Mouse (Mus musculus): ENCODE data around the gene Fbp2.

- no peak for TF ChIP-seq POLR2A (IDR thresholded peaks at IDR 0.05; ENCODE audit: insufficient read depth, low read depth, low read length)
- no peak for TF ChIP-seq CTCF (IDR thresholded peaks at IDR 0.05; ENCODE audit: insufficient read depth, low read depth, low read length)
Measured at GRCm38 (mm10) chr13:62856850-62857249, 1.4 kb downstream of the Fbp2 start.
